Mouse (Mus musculus) hindbrain, embryonic 14.5 days (tissue): Measurements from ENCODE around the gene Gsx2. TPM values are rescaled to one million over a fixed set of nuclear protein-coding genes. Genes with fewer than 3 reads are reported as not detected.

Source experiments
- ATAC-seq: fragments of 200-750 bp; cut with Nextera tagmentation; 2 replicates; pipeline ENCODE4 v1.8.0; 2017; ENCODE audit warnings: moderate number of reproducible peaks, mild to moderate bottlenecking, moderate TSS enrichment, moderate library complexity; ENCODE audit not compliant: low FRiP score
- DNase-seq: peaks from one replicate; pipeline ENCODE4 v3.0.0-alpha.2; 2015; ENCODE audit warnings: low spot score
- H3K27ac ChIP-seq: fragments of 300-500 bp; sonication (generic); 2 replicates; pipeline ENCODE4 v1.5.1; 2014; ENCODE audit warnings: mild to moderate bottlenecking, moderate library complexity
- H3K27me3 ChIP-seq: fragments of 300-500 bp; sonication (generic); 2 replicates; pipeline ENCODE4 v1.6.1; 2014; ENCODE audit warnings: mild to moderate bottlenecking, low read length, mixed read lengths; ENCODE audit not compliant: control insufficient read depth, insufficient read depth
- H3K36me3 ChIP-seq: fragments of 300-500 bp; sonication (generic); replicated peaks from 2 replicates; pipeline ENCODE4 v1.6.1; 2014; ENCODE audit not compliant: control insufficient read depth, insufficient read depth
- H3K4me1 ChIP-seq: fragments of 300-500 bp; sonication (generic); replicated peaks from 2 replicates; pipeline ENCODE4 v1.6.1; 2014; ENCODE audit warnings: antibody characterized with exemption, low read length, mixed read lengths; ENCODE audit not compliant: control insufficient read depth, insufficient read depth
- H3K4me2 ChIP-seq: fragments of 300-500 bp; sonication (generic); replicated peaks from 2 replicates; pipeline ENCODE4 v1.6.1; 2014; ENCODE audit warnings: mild to moderate bottlenecking, moderate library complexity
- H3K4me3 ChIP-seq: fragments of 300-500 bp; sonication (generic); replicated peaks from 2 replicates; pipeline ENCODE4 v1.5.1; 2014; ENCODE audit warnings: mild to moderate bottlenecking, low read length
- H3K9ac ChIP-seq: fragments of 300-500 bp; sonication (generic); 2 replicates; pipeline ENCODE4 v1.6.1; 2014
- H3K9me3 ChIP-seq: fragments of 300-500 bp; sonication (generic); 2 replicates; pipeline ENCODE4 v1.6.1; 2016; ENCODE audit warnings: low read length; ENCODE audit not compliant: control insufficient read depth
- WGBS: fragments of 180-500 bp; shearing (Covaris S2); extraction: QIAGEN DNeasy Blood & Tissue Kit; methylation state at CpG from one replicate; pipeline ENCODE4 v1.1.7; 2014; 5-methylcytosine and 5-hydroxymethylcytosine counted together
- polyA plus RNA-seq: library from polyadenylated mRNA; unstranded; fragments of >200 nt; fragmentation: Nextera tagmentation; extraction: Ambion mirVana; gene quantifications from 2 replicates; pipeline ENCODE4 v1.2.1, GENCODE M21; 2014

The Gsx2 gene
- polyA plus RNA-seq, 1 experiment from 2014 or later, result 0.37 TPM

GRCm38 (mm10) chr5:75074132-75074531 lies 1.3 kb upstream of the Gsx2 start:
- H3K4me1 ChIP-seq, result peaks cover 11% of the 10 kb centered on the region
- H3K4me2 ChIP-seq, result no peak overlapping the region
- no peak for DNase-seq
- WGBS, result 6% methylated on average over 4 of the region's 4 CpGs
- H3K9ac ChIP-seq, result no peak overlapping the region
- no peaks in the 10 kb centered on the region for H3K9me3 ChIP-seq
- H3K36me3 ChIP-seq, result no peaks in the 10 kb centered on the region
- no peak overlapping the region for H3K4me3 ChIP-seq
- ATAC-seq, result 0 out of 2 replicates have a peak, but pooled peaks have one; percentile 51
- H3K27me3 ChIP-seq, result peaks cover 99% of the 10 kb centered on the region
- H3K27ac ChIP-seq, result no peak overlapping the region

DNA sequence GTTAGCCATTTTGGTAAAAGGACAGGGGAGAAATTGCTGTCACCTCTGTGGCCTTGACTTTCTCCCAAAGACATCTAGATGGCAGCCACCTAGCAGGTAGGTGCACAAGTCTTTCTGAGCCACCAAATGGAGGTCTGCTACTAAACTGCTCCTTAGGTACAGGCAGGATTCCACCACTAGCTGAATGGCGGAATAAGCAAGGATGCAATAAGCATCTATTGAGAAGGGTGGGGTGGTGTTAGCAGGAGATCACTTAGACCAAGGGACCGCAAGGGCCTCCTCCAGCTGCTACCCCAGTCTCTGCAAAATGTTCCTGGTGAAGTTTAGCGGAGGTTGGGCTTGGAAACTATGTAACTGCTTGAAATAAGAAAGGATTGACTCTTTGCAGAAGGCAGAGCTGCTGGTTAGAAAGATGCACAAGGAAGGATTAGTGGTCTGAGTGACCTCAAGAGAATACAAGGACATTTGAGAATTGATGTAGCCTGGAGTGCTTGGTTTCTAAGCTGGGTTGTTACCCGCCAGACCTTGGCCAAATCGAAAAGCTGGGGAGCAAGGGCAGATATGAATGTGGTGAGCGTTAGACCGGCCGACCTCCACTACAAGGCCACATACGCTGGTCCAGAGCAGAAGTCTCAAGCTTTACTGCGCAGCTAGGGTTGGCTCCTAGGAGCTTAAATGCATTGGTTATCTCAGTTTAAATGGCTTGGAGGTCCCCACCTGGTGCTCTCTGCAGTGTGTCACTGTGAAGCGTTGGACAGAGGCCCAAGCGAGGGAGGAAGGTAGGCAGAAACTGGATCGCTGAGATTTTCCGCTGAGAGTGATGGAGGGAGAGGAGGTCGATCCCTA lies 641 bp upstream of the Gsx2 start:
- peaks cover 99% of the 10 kb centered on the region for H3K27me3 ChIP-seq
- no peak overlapping the region for H3K9ac ChIP-seq
- peak overlapping the region; percentile 55 for H3K4me2 ChIP-seq
- no peak for DNase-seq
- peak overlapping the region; percentile 30; the same call in 1 of the 2 replicates for H3K4me3 ChIP-seq
- ATAC-seq, result no peak
- peaks cover 11% of the 10 kb centered on the region for H3K4me1 ChIP-seq
- WGBS, result 8% methylated on average over 15 of the region's 15 CpGs
- no peaks in the 10 kb centered on the region for H3K36me3 ChIP-seq
- H3K9me3 ChIP-seq, result no peaks in the 10 kb centered on the region
- H3K27ac ChIP-seq, result no peak overlapping the region

GRCm38 (mm10) chr5:75076326-75077050 lies 1.1 kb downstream of the Gsx2 start:
- Histone ChIP-seq H3K27me3 (peaks cover 99% of the 10 kb centered on the region), H3K27ac (no peak overlapping the region), H3K9me3 (no peaks in the 10 kb centered on the region), H3K4me2 (peak overlapping the region; percentile 55), H3K9ac (no peak overlapping the region), H3K36me3 (no peaks in the 10 kb centered on the region), H3K4me1 (peaks cover 8% of the 10 kb centered on the region), H3K4me3 (peak overlapping the region; percentile 30)
- DNase-seq, result no peak
- WGBS, result 1% methylated on average over 17 of the region's 17 CpGs
- ATAC-seq, result no peak

DNA sequence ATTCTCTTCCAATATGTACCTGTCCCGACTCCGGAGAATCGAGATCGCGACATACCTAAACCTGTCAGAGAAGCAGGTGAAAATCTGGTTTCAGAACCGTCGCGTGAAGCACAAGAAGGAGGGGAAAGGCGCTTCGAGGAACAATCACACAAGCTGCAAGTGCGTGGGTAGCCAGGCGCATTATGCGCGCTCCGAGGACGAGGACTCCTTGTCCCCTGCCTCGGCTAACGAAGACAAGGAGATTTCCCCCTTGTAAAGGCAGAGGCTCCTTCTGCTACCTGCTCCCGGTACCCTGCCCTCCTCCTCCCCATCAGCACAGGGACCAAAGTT lies 1.6 kb downstream of the Gsx2 start:
- WGBS, result under 1% methylated on average over 19 of the region's 19 CpGs
- peaks cover 99% of the 10 kb centered on the region for H3K27me3 ChIP-seq
- H3K4me2 ChIP-seq, result no peak overlapping the region; the same call in 1 of the 2 replicates
- H3K4me1 ChIP-seq, result peaks cover 8% of the 10 kb centered on the region
- ATAC-seq (no peak), DNase-seq (no peak)
- H3K27ac ChIP-seq, result no peak overlapping the region
- H3K4me3 ChIP-seq, result no peak overlapping the region
- no peaks in the 10 kb centered on the region for H3K9me3 ChIP-seq
- H3K9ac ChIP-seq, result no peak overlapping the region
- no peaks in the 10 kb centered on the region for H3K36me3 ChIP-seq

DNA sequence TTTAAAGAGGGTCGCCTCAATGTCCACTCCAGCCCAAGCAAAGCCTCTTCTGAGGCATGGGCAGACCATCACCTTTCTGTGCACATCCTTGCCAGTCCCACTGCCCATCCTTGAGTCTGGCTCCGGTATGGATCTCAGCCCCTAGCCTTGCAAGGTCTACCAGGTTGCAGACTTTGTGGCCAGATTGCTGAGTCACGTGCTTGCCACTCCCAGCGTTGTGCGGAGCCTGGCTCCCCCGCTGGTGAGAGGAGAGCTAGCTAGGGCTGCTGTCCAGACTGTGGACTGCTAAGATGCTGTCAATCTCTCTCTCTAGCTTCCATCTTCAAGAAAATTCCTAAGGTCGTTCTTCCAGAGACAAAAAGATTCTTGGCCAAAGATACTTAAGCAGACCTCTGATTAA lies 4.2 kb downstream of the Gsx2 start:
- H3K4me1 ChIP-seq, result peaks cover 8% of the 10 kb centered on the region
- no peaks in the 10 kb centered on the region for H3K9me3 ChIP-seq
- H3K9ac ChIP-seq, result no peak overlapping the region
- no peak overlapping the region for H3K4me3 ChIP-seq
- ATAC-seq (no peak), DNase-seq (no peak)
- no peaks in the 10 kb centered on the region for H3K36me3 ChIP-seq
- WGBS, result 4% methylated on average over 7 of the region's 7 CpGs
- H3K27ac ChIP-seq, result no peak overlapping the region
- peaks cover 99% of the 10 kb centered on the region for H3K27me3 ChIP-seq
- no peak overlapping the region for H3K4me2 ChIP-seq

DNA sequence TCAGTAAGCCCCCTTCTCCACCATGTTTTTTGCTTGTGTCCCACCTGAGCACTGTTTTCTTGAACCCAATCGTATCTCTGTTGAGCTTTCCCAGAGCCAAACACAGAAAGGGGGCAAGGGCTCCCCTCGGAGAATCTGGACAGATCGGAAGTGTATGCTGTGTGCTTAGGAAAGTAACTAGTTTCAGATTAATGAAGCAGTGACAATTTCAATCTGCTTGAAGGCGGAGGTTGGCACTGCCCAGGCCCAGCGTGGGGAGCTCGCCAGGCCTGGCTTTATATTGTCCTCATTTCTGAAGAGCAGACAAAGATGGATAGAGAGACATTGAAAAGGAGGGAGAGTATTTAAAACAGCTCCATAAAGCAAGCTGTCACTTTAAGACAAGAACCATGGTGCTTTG lies 7.0 kb downstream of the Gsx2 start:
- H3K36me3 ChIP-seq, result no peaks in the 10 kb centered on the region
- no peaks in the 10 kb centered on the region for H3K9me3 ChIP-seq
- peaks cover 99% of the 10 kb centered on the region for H3K27me3 ChIP-seq
- ATAC-seq, result no peak
- H3K9ac ChIP-seq, result no peak overlapping the region
- no peak overlapping the region for H3K27ac ChIP-seq
- no peak overlapping the region for H3K4me2 ChIP-seq
- 2% methylated on average over 6 of the region's 6 CpGs for WGBS
- H3K4me3 ChIP-seq, result no peak overlapping the region
- H3K4me1 ChIP-seq, result peaks cover 4% of the 10 kb centered on the region; the same call in 1 of the 2 replicates
- no peak for DNase-seq

DNA sequence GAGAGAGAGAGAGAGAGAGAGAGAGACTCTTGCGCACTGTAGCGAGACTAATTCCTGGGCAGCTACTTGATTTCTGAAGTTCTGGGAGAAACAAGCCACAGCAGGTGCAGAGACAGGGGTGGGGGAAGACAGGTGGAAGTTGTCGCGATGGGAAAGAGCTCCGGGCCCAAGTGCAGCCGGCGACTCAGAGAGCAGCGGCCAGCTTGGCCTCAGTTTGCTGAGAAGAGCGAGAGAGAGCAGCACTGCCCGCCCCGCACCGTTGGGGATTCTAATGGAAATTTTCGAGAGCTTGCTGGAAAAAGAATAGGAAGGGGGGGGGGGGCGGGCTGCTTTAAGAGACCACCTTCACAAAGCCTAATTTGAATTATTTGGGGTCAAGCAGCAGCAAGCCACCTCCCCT lies 7.7 kb downstream of the Gsx2 start:
- Histone ChIP-seq H3K27me3 (peaks cover 99% of the 10 kb centered on the region), H3K4me3 (no peak overlapping the region), H3K9ac (no peak overlapping the region), H3K4me2 (no peak overlapping the region), H3K4me1 (peaks cover 4% of the 10 kb centered on the region; the same call in 1 of the 2 replicates), H3K27ac (no peak overlapping the region), H3K9me3 (no peaks in the 10 kb centered on the region), H3K36me3 (no peaks in the 10 kb centered on the region)
- no peak for ATAC-seq
- DNase-seq, result no peak
- WGBS, result 0% methylated on average over 13 of the region's 14 CpGs

GRCm38 (mm10) chr5:75083591-75084392 lies 8.4 kb downstream of the Gsx2 start:
- ATAC-seq (no peak), DNase-seq (no peak)
- Histone ChIP-seq H3K27ac (no peak overlapping the region), H3K4me3 (no peak overlapping the region), H3K4me2 (no peak overlapping the region), H3K9ac (no peak overlapping the region), H3K9me3 (no peaks in the 10 kb centered on the region), H3K27me3 (peaks cover 98% of the 10 kb centered on the region), H3K4me1 (peaks cover 4% of the 10 kb centered on the region; the same call in 1 of the 2 replicates), H3K36me3 (no peaks in the 10 kb centered on the region)
- 1% methylated on average over 27 of the region's 27 CpGs for WGBS

DNA sequence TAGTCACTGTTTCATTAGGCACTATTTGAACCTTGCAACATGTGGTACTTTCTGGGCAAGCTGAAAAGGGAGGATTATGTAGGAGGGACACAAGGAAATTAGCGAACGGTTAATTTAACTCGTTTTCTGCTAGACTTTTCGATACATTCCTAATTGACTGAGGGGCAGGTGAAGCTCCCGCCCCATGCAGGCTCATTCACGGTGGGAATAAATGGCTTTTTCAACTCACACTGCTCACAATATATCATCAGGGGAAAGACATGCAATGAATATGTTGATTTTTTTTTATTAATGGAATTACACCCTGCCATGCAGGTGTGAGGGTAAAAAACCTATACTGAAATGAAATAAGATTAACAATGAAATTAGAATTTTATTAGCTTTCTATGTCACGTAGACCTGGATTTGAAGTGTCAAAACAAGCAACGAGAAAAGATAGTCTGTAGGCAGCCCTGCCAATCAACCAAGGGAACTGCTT lies 9.0 kb downstream of the Gsx2 start:
- no peaks in the 10 kb centered on the region for H3K36me3 ChIP-seq
- WGBS, result under 1% methylated on average over 8 of the region's 8 CpGs
- H3K9me3 ChIP-seq, result no peaks in the 10 kb centered on the region
- DNase-seq (no peak), ATAC-seq (no peak)
- H3K4me3 ChIP-seq, result no peak overlapping the region
- H3K4me1 ChIP-seq, result peaks cover 4% of the 10 kb centered on the region; the same call in 1 of the 2 replicates
- no peak overlapping the region for H3K27ac ChIP-seq
- H3K9ac ChIP-seq, result no peak overlapping the region
- peaks cover 95% of the 10 kb centered on the region for H3K27me3 ChIP-seq
- H3K4me2 ChIP-seq, result no peak overlapping the region
